Mouse (Mus musculus): ENCODE measurements around the gene Insig2. TPM values are rescaled to one million over a fixed set of nuclear protein-coding genes. Genes with fewer than 3 reads are reported as not detected.

Insig2 gene
- polyA plus RNA-seq, 1 experiment from 2014 or later: 27.9 TPM

DNA sequence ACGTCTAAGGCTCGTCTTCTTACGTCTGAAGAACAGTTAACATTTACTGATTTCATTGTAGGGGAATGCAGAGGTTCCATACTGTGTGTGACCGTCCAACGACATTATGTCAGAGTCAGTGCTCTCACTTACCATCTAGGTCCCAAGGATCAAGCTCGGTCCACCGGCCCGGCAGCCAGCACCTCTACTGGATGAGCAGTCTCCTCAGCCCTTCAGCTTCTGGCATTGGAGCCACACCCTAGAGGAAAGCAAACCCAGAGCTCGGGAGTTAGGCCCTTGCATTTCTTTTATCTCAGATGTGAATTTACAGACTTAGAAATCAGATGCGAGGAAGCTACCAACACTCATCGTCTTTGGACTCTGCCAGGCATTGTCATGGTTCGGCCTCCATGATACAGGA, 27.3 kb upstream of the Insig2 start:
- ATAC-seq (ENCODE audit: insufficient read depth, low FRiP score): no peak
- 70% methylated on average over 12 of the region's 12 CpGs for WGBS
- Histone ChIP-seq H3K9me3 (replicated peaks; ENCODE audit: control insufficient read depth, low read length) (no peaks in the 10 kb centered on the region), H3K4me1 (ENCODE audit: control insufficient read depth, insufficient read depth, low read length) (no peaks in the 10 kb centered on the region), H3K27me3 (ENCODE audit: control insufficient read depth, insufficient read depth, low read length) (no peaks in the 10 kb centered on the region), H3K27ac (ENCODE audit: low read length) (no peak overlapping the region), H3K9ac (ENCODE audit: low read length) (no peak overlapping the region), H3K4me3 (replicated peaks; ENCODE audit: low read length) (no peak overlapping the region), H3K4me2 (ENCODE audit: low read depth, low read length) (no peak overlapping the region), H3K36me3 (ENCODE audit: control insufficient read depth, insufficient read depth, low read length) (no peaks in the 10 kb centered on the region)

DNA sequence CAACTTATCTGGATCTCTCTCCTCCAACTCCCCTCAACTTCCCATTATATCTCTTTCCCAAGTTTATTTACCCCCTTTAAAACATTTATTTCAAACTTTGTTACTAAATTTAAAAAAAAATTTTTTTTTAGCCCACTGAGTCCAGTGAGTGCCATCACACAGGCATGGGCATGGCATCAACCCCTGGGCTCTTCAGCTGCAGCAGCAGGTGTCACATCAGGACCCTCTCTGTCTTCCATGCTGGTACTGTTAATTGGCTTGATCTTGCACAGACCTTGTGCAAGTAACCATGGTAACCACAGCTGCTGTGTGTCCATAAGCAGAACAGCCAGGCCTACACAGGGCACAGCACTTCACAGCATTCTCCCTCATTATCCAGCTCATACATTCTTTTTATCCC, 21.4 kb upstream of the Insig2 start:
- H3K4me3 ChIP-seq (replicated peaks; ENCODE audit: low read length): no peak overlapping the region
- no peaks in the 10 kb centered on the region for H3K9me3 ChIP-seq (replicated peaks; ENCODE audit: control insufficient read depth, low read length)
- no peak for ATAC-seq (ENCODE audit: insufficient read depth, low FRiP score)
- H3K36me3 ChIP-seq (ENCODE audit: control insufficient read depth, insufficient read depth, low read length): no peaks in the 10 kb centered on the region
- H3K27ac ChIP-seq (ENCODE audit: low read length): no peak overlapping the region
- no peak overlapping the region for H3K9ac ChIP-seq (ENCODE audit: low read length)
- H3K4me1 ChIP-seq (ENCODE audit: control insufficient read depth, insufficient read depth, low read length): no peaks in the 10 kb centered on the region
- H3K27me3 ChIP-seq (ENCODE audit: control insufficient read depth, insufficient read depth, low read length): no peaks in the 10 kb centered on the region
- no peak overlapping the region for H3K4me2 ChIP-seq (ENCODE audit: low read depth, low read length)

DNA sequence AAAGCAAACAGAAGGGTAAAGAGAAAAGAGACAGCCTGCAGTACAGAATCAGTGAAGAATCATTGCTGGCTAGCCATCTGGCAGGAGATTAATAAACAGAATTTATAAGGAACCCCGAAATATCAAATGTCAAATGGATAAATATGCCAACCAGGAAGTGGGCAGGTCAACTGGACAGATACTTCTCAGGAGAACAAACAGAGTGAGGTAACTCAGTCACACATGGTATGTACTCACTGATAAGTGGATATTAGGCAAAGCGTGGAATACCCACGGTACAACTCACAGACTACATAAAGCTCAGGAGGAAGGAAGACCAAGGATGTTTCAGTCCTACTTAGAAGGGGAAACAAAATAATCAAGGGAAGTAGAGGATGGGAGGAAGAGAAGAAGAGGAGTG, 18.6 kb upstream of the Insig2 start:
- H3K4me1 ChIP-seq (ENCODE audit: control insufficient read depth, insufficient read depth, low read length): no peaks in the 10 kb centered on the region
- H3K9me3 ChIP-seq (replicated peaks; ENCODE audit: control insufficient read depth, low read length): no peaks in the 10 kb centered on the region
- peak overlapping the region; percentile 64; the same call in 1 of the 2 replicates for H3K27ac ChIP-seq (ENCODE audit: low read length)
- 55% methylated on average over 3 of the region's 3 CpGs for WGBS
- no peak overlapping the region for H3K9ac ChIP-seq (ENCODE audit: low read length)
- H3K36me3 ChIP-seq (ENCODE audit: control insufficient read depth, insufficient read depth, low read length): no peaks in the 10 kb centered on the region
- H3K27me3 ChIP-seq (ENCODE audit: control insufficient read depth, insufficient read depth, low read length): no peaks in the 10 kb centered on the region
- no peak overlapping the region for H3K4me2 ChIP-seq (ENCODE audit: low read depth, low read length)
- ATAC-seq (ENCODE audit: insufficient read depth, low FRiP score): 0 out of 2 replicates have a peak, but pooled peaks have one; percentile 44
- H3K4me3 ChIP-seq (replicated peaks; ENCODE audit: low read length): no peak overlapping the region

DNA sequence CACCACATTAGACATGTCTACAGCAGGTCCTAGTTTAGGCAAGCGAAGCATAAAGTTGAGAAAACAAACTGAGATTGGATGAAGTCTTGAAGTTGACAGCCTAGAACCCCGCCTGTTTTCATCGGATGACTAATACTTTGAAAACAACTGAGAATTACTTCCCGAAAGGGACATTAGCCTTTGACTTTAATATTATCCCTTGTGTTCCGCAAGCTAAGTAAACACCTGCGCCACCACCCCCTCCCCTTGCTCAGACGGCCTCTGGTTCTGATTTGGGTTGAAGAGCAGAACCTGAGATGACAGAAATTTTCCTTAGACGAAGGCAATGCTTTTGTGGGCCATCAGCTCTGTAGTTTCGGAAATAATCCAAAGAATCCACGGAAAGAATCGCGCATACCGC, 18.2 kb upstream of the Insig2 start:
- H3K4me1 ChIP-seq (ENCODE audit: control insufficient read depth, insufficient read depth, low read length): no peaks in the 10 kb centered on the region
- H3K9me3 ChIP-seq (replicated peaks; ENCODE audit: control insufficient read depth, low read length): no peaks in the 10 kb centered on the region
- 62% methylated on average over 13 of the region's 13 CpGs for WGBS
- H3K4me3 ChIP-seq (replicated peaks; ENCODE audit: low read length): no peak overlapping the region
- H3K27me3 ChIP-seq (ENCODE audit: control insufficient read depth, insufficient read depth, low read length): no peaks in the 10 kb centered on the region
- H3K4me2 ChIP-seq (ENCODE audit: low read depth, low read length): no peak overlapping the region
- H3K9ac ChIP-seq (ENCODE audit: low read length): no peak overlapping the region
- peak; percentile 33; the same call in 1 of the 2 replicates for ATAC-seq (ENCODE audit: insufficient read depth, low FRiP score)
- peak overlapping the region; percentile 64; the same call in 1 of the 2 replicates for H3K27ac ChIP-seq (ENCODE audit: low read length)
- H3K36me3 ChIP-seq (ENCODE audit: control insufficient read depth, insufficient read depth, low read length): no peaks in the 10 kb centered on the region

DNA sequence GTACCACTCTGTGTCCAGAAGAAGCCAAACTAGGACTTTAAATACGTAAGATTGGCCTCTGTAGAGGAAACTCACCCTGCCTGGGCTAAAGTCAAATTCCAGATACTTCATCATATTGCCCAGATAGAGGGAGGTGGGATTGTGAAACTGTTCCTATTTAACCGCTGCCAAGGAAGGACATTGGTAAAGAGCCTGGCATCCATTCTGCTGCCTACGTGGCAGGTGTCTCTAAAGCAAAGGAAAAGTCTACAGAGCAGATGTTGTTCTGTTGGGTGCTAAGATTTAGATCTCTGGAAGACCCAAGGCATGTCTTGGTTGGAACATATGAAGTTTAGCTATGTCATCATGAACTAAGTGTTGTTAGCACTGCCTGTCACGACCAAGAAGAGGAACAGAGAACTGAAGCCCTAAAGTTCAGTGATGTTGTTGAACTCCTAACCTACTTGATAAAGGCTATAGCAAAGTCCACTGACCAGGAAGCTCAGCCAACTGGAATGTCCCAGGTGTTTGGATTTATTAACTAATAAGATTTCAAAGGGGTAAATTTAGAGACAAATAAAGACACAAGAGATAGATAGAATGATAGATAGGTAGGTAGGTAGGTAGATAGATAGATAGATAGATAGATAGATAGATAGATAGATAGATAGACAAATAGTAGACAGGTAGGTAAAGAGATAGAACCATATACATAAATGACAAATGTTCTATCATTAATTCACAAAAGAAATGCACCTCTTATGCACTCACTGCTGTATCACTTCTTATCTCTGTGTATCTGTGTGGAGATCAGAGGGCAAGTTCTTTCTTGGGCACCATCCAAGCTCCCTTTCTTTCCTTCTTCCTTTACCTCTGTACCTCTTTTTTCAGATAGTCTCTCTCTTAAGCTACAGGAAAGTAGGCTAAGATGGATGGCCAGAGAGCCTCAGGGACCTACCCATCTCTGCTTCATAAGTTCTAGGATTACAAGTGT, 16.8 kb upstream of the Insig2 start:
- Histone ChIP-seq H3K9ac (ENCODE audit: low read length) (no peak overlapping the region), H3K4me2 (ENCODE audit: low read depth, low read length) (no peak overlapping the region), H3K36me3 (ENCODE audit: control insufficient read depth, insufficient read depth, low read length) (no peaks in the 10 kb centered on the region), H3K27ac (ENCODE audit: low read length) (no peak overlapping the region), H3K27me3 (ENCODE audit: control insufficient read depth, insufficient read depth, low read length) (no peaks in the 10 kb centered on the region), H3K4me3 (replicated peaks; ENCODE audit: low read length) (no peak overlapping the region), H3K9me3 (replicated peaks; ENCODE audit: control insufficient read depth, low read length) (no peaks in the 10 kb centered on the region), H3K4me1 (ENCODE audit: control insufficient read depth, insufficient read depth, low read length) (no peaks in the 10 kb centered on the region)
- no peak for ATAC-seq (ENCODE audit: insufficient read depth, low FRiP score)
- WGBS: 75% methylated on average over 4 of the region's 4 CpGs

DNA sequence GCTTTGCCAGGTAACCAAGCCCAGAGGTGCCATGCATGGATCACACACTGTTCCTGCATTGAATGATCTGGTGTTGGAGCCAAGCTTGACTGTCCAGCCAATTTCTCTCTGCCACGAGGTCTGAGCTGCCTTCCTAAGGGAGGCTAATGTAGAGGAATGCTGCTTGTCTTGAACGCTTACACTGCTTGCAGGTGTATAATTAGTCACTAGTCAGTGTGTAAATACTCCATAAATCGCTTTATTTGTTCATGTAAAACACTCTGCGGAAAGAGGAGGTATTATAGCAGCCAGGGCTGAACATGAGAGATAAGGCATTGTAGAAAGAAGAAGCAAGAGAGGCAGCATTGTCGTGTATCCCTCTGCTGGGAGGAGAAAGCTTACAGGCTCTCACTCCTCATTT, 11.6 kb upstream of the Insig2 start:
- no peak overlapping the region for H3K9ac ChIP-seq (ENCODE audit: low read length)
- H3K4me1 ChIP-seq (ENCODE audit: control insufficient read depth, insufficient read depth, low read length): no peaks in the 10 kb centered on the region
- no peak overlapping the region; the same call in 1 of the 2 replicates for H3K4me2 ChIP-seq (ENCODE audit: low read depth, low read length)
- no peak overlapping the region for H3K4me3 ChIP-seq (replicated peaks; ENCODE audit: low read length)
- ATAC-seq (ENCODE audit: insufficient read depth, low FRiP score): peak; percentile 85; the same call in 1 of the 2 replicates
- H3K27me3 ChIP-seq (ENCODE audit: control insufficient read depth, insufficient read depth, low read length): no peaks in the 10 kb centered on the region
- no peaks in the 10 kb centered on the region for H3K36me3 ChIP-seq (ENCODE audit: control insufficient read depth, insufficient read depth, low read length)
- whole genome bisulfite sequencing: 27% methylated on average over 5 of the region's 5 CpGs
- 0 out of 2 replicates have a peak overlapping the region, but pooled peaks have one; percentile 7 for H3K27ac ChIP-seq (ENCODE audit: low read length)
- H3K9me3 ChIP-seq (replicated peaks; ENCODE audit: control insufficient read depth, low read length): no peaks in the 10 kb centered on the region

DNA sequence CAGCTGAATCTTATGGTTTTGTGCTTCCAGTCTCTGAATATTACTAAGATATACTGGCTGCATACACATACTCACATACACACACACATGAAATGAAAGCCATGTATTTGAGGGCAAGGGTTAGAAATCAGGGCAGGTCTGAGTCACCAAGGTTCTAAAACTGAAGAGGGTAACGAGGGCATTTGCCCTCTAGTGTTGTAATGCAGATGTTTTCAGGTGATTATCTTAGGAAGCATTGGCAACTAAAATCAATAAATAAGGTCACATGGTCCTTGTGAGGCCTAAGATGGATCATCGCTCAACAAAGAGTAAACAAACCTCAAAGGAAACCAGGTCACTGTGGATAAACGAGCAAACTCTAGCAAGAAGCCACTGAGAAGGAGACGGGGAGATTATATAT, 3.4 kb upstream of the Insig2 start:
- 33% methylated on average over 4 of the region's 4 CpGs for WGBS
- no peaks in the 10 kb centered on the region for H3K9me3 ChIP-seq (replicated peaks; ENCODE audit: control insufficient read depth, low read length)
- no peak overlapping the region for H3K9ac ChIP-seq (ENCODE audit: low read length)
- H3K36me3 ChIP-seq (ENCODE audit: control insufficient read depth, insufficient read depth, low read length): no peaks in the 10 kb centered on the region
- H3K4me2 ChIP-seq (ENCODE audit: low read depth, low read length): no peak overlapping the region
- H3K4me3 ChIP-seq (replicated peaks; ENCODE audit: low read length): no peak overlapping the region
- H3K27ac ChIP-seq (ENCODE audit: low read length): no peak overlapping the region
- no peak for ATAC-seq (ENCODE audit: insufficient read depth, low FRiP score)
- no peaks in the 10 kb centered on the region for H3K27me3 ChIP-seq (ENCODE audit: control insufficient read depth, insufficient read depth, low read length)
- no peaks in the 10 kb centered on the region for H3K4me1 ChIP-seq (ENCODE audit: control insufficient read depth, insufficient read depth, low read length)

DNA sequence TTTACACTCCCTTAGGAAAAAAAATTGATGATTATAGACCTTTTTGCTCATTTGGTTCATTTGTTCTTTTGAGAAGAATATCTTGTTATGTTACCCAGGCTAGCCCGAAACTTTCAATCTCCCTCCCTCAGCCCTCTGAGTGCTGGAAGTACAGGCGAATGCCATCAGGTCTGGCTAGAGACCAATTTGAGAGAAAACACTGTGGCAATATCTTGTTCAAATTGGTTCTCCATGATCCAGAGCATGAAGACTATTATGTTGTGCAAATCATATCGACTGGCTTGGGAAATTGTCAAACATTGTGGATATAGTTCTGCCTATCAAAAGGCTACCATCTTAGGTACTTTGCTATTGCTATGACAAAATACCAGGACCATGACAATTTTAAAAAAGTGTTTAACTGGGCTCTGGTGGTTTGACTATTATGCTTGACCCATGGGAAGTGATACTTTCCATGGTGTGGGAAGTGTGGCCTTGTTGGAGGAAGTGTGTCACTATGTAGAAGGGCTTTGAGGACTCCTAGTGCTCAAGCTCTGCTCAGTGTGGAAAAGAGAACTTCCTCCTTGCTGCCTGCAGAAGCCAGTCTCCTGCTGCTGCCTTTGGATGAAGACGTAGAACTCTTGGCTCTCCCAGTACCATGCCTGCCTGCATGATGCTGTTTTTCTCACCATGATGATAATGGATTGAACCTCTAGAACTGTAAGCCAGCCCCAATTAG, 1.8 kb upstream of the Insig2 start:
- Histone ChIP-seq H3K27ac (ENCODE audit: low read length) (no peak overlapping the region), H3K4me1 (ENCODE audit: control insufficient read depth, insufficient read depth, low read length) (peaks cover 3% of the 10 kb centered on the region; the same call in 1 of the 2 replicates), H3K9me3 (replicated peaks; ENCODE audit: control insufficient read depth, low read length) (no peaks in the 10 kb centered on the region), H3K36me3 (ENCODE audit: control insufficient read depth, insufficient read depth, low read length) (no peaks in the 10 kb centered on the region), H3K9ac (ENCODE audit: low read length) (no peak overlapping the region), H3K27me3 (ENCODE audit: control insufficient read depth, insufficient read depth, low read length) (no peaks in the 10 kb centered on the region), H3K4me3 (replicated peaks; ENCODE audit: low read length) (no peak overlapping the region), H3K4me2 (ENCODE audit: low read depth, low read length) (no peak overlapping the region)
- WGBS: 89% methylated on average over 4 of the region's 4 CpGs
- no peak for ATAC-seq (ENCODE audit: insufficient read depth, low FRiP score)

DNA sequence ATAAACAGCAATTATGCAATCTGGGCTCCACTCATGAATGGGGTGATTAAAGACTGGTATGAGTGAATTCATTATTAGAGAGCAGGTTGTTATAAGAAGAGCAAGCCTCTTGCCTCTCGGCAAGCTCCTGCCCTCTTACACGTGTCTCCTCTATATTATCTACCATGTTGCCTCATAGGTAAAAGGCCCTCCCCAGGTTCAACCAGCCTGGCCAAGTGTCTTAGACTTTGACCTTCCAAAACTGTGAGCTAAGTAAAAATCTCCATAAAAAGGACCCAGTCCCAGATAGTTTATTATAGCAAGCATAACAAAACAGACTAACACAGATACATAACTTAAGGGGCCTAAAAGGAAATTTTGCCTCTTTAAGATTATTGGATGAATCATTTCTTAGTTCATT, 1.8 kb downstream of the Insig2 start:
- 90% methylated on average over 2 of the region's 2 CpGs for WGBS
- no peak overlapping the region for H3K4me2 ChIP-seq (ENCODE audit: low read depth, low read length)

More for the DNA sequence above, 1.8 kb downstream of the Insig2 start:
- Histone ChIP-seq H3K4me1 (ENCODE audit: control insufficient read depth, insufficient read depth, low read length) (peaks cover 14% of the 10 kb centered on the region), H3K4me3 (replicated peaks; ENCODE audit: low read length) (no peak overlapping the region), H3K27ac (ENCODE audit: low read length) (no peak overlapping the region), H3K36me3 (ENCODE audit: control insufficient read depth, insufficient read depth, low read length) (no peaks in the 10 kb centered on the region), H3K9ac (ENCODE audit: low read length) (no peak overlapping the region), H3K9me3 (replicated peaks; ENCODE audit: control insufficient read depth, low read length) (no peaks in the 10 kb centered on the region), H3K27me3 (ENCODE audit: control insufficient read depth, insufficient read depth, low read length) (no peaks in the 10 kb centered on the region)
- no peak for ATAC-seq (ENCODE audit: insufficient read depth, low FRiP score)

Measured in stomach, embryonic 16.5 days (tissue).